Mouse (Mus musculus) limb, embryonic 15.5 days (tissue): ENCODE measurements around the gene Gm17428. TPM values are rescaled to one million over a fixed set of nuclear protein-coding genes. Genes with fewer than 3 reads are reported as not detected.
"Not testable (repeated sequence)": the region's sequence is repeated elsewhere in the genome, so short reads cannot be mapped to it uniquely, and the experiment has no call there.

Experiments used
- ATAC-seq: fragments of 200-750 bp; cut with Nextera tagmentation; 2 replicates; pipeline ENCODE4 v1.8.0; 2017; ENCODE audit warnings: low read depth, moderate TSS enrichment; ENCODE audit not compliant: insufficient number of reproducible peaks, low FRiP score, low TSS enrichment
- H3K27ac ChIP-seq: fragments of 300-500 bp; sonication (generic); 2 replicates; pipeline ENCODE4 v1.5.1; 2015; ENCODE audit warnings: moderate library complexity, mild to moderate bottlenecking, inconsistent platforms
- H3K27me3 ChIP-seq: fragments of 300-500 bp; sonication (generic); 2 replicates; pipeline ENCODE4 v1.6.1; 2015; ENCODE audit warnings: inconsistent platforms
- H3K36me3 ChIP-seq: fragments of 300-500 bp; sonication (generic); 2 replicates; pipeline ENCODE4 v1.6.1; 2015; ENCODE audit warnings: inconsistent platforms
- H3K4me1 ChIP-seq: fragments of 300-500 bp; sonication (generic); 2 replicates; pipeline ENCODE4 v1.6.1; 2015; ENCODE audit warnings: inconsistent platforms
- H3K4me2 ChIP-seq: fragments of 300-500 bp; sonication (generic); 2 replicates; pipeline ENCODE4 v1.6.1; 2015; ENCODE audit warnings: mild to moderate bottlenecking, inconsistent platforms
- H3K4me3 ChIP-seq: fragments of 300-500 bp; sonication (generic); 2 replicates; pipeline ENCODE4 v1.5.1; 2015; ENCODE audit warnings: mild to moderate bottlenecking, inconsistent platforms
- H3K9ac ChIP-seq: fragments of 300-500 bp; sonication (generic); 2 replicates; pipeline ENCODE4 v1.6.1; 2015; ENCODE audit warnings: inconsistent platforms
- H3K9me3 ChIP-seq: fragments of 300-500 bp; sonication (generic); 2 replicates; pipeline ENCODE4 v1.6.1; 2016; ENCODE audit warnings: inconsistent platforms
- WGBS: fragments of 180-500 bp; shearing (Covaris S2); methylation state at CpG from one replicate; pipeline ENCODE4 v1.1.7; 2015; 5-methylcytosine and 5-hydroxymethylcytosine counted together
- polyA plus RNA-seq: library from polyadenylated mRNA; unstranded; fragments of >200 nt; fragmentation: Nextera tagmentation; extraction: Ambion mirVana; gene quantifications from 2 replicates; pipeline ENCODE4 v1.2.1, GENCODE M21; 2015

Gm17428 gene
- polyA plus RNA-seq, 1 experiment from 2014 or later: not detected

GRCm38 (mm10) chr14:54955481-54955880 is 21.3 kb upstream of the Gm17428 start:
- H3K9me3 ChIP-seq: no peaks in the 10 kb centered on the region
- no peak for ATAC-seq
- WGBS: 86% methylated on average over 3 of the region's 3 CpGs
- no peak overlapping the region for H3K27ac ChIP-seq
- H3K9ac ChIP-seq: no peak overlapping the region
- H3K4me3 ChIP-seq: no peak overlapping the region
- no peaks in the 10 kb centered on the region for H3K27me3 ChIP-seq
- H3K36me3 ChIP-seq: no peaks in the 10 kb centered on the region
- no peaks in the 10 kb centered on the region for H3K4me1 ChIP-seq
- H3K4me2 ChIP-seq: no peak overlapping the region

- 84% methylated on average over 9 of the region's 9 CpGs for WGBS
- no peak for ATAC-seq
- H3K27ac ChIP-seq: no peak overlapping the region
Measured at GRCm38 (mm10) chr14:54956533-54956932, 20.2 kb upstream of the Gm17428 start.

GRCm38 (mm10) chr14:54958503-54958902 is 18.2 kb upstream of the Gm17428 start:
- H3K27me3 ChIP-seq: no peaks in the 10 kb centered on the region
- H3K27ac ChIP-seq: no peak overlapping the region
- no peak overlapping the region for H3K4me3 ChIP-seq
- no peak for ATAC-seq
- 81% methylated on average over 4 of the region's 4 CpGs for WGBS
- no peaks in the 10 kb centered on the region for H3K4me1 ChIP-seq
- no peaks in the 10 kb centered on the region for H3K9me3 ChIP-seq
- H3K9ac ChIP-seq: no peak overlapping the region
- H3K4me2 ChIP-seq: no peak overlapping the region
- no peaks in the 10 kb centered on the region for H3K36me3 ChIP-seq

More at GRCm38 (mm10) chr14:54956533-54956932, 20.2 kb upstream of the Gm17428 start:
- H3K9ac ChIP-seq: no peak overlapping the region
- no peaks in the 10 kb centered on the region for H3K36me3 ChIP-seq
- no peak overlapping the region for H3K4me2 ChIP-seq
- no peaks in the 10 kb centered on the region for H3K4me1 ChIP-seq
- no peak overlapping the region for H3K4me3 ChIP-seq
- H3K27me3 ChIP-seq: no peaks in the 10 kb centered on the region
- H3K9me3 ChIP-seq: no peaks in the 10 kb centered on the region

GRCm38 (mm10) chr14:54959197-54959596 is 17.5 kb upstream of the Gm17428 start:
- H3K9ac ChIP-seq: no peak overlapping the region
- H3K27me3 ChIP-seq: no peaks in the 10 kb centered on the region
- no peaks in the 10 kb centered on the region for H3K36me3 ChIP-seq
- no peak for ATAC-seq
- H3K4me2 ChIP-seq: no peak overlapping the region
- H3K4me1 ChIP-seq: no peaks in the 10 kb centered on the region
- H3K4me3 ChIP-seq: no peak overlapping the region
- no peaks in the 10 kb centered on the region for H3K9me3 ChIP-seq
- H3K27ac ChIP-seq: no peak overlapping the region
- 87% methylated on average over 3 of the region's 3 CpGs for WGBS

DNA sequence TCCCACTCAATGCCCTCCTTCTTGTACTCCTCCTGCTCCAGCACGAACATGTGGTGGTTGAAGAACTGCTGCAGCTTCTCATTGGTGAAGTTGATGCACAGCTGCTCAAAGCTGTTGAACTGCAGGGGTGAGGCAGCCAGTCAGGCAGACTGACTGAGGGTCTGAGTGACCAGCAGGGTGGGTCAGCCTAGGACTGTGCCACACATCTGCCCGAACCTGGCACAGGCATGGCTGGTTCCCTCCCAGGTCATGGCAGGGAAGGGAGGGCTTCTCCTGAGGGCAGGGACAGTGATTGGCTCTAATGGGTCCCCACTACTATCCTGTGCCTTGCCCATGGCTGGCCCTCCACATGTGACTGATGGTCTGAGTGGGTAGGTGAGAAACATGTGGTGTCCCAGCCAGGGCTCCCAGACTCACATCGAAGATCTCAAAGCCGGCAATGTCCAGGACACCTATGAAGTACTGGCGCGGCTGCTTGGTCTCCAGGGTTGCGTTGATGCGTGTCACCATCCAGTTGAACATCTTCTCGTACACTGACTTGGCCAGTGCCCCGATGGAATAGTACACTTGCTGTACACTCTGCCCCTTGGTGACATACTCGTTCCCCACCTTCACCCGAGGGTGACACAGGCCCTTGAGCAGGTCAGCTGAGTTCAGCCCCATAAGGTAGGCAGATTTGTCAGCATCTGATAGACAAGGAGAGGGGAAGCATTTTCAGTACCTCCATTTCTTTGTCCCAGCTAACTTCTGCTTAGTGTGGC is 16.7 kb upstream of the Gm17428 start:
- H3K9me3 ChIP-seq, H3K4me3 ChIP-seq, ATAC-seq, H3K27me3 ChIP-seq, H3K4me1 ChIP-seq, H3K4me2 ChIP-seq, H3K9ac ChIP-seq, H3K27ac ChIP-seq, H3K36me3 ChIP-seq: not testable (repeated sequence)
- 88% methylated on average over 12 of the region's 12 CpGs for WGBS

DNA sequence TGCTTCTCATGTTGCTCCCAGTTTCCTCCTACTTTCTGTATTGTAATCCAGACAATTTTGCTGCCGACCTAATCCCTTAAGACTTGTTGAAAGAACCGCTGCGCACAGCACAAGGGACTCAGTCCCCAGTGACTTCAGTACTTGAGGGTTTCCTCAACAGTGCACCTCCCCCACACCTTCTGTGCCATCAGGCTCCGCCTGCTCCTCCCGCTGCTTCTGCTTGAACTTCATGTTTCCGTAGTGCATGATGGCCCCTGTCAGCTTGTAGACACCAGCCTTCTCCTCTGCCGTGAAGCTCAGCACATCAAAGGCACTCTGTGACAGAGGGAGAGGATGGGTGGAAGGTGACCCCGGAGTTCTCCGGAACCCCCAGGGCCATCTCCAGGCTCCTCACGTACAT is 16.0 kb upstream of the Gm17428 start:
- no peak for ATAC-seq
- WGBS: 71% methylated on average over 10 of the region's 10 CpGs
- Histone ChIP-seq H3K9ac (no peak overlapping the region), H3K36me3 (no peaks in the 10 kb centered on the region), H3K27ac (no peak overlapping the region), H3K27me3 (no peaks in the 10 kb centered on the region), H3K4me1 (no peaks in the 10 kb centered on the region), H3K4me3 (no peak overlapping the region), H3K9me3 (no peaks in the 10 kb centered on the region), H3K4me2 (no peak overlapping the region)

GRCm38 (mm10) chr14:54961487-54961886 is 15.2 kb upstream of the Gm17428 start:
- ATAC-seq: no peak
- H3K4me3 ChIP-seq: no peak overlapping the region
- no peak overlapping the region for H3K4me2 ChIP-seq
- H3K4me1 ChIP-seq: no peaks in the 10 kb centered on the region
- no peaks in the 10 kb centered on the region for H3K9me3 ChIP-seq
- H3K27ac ChIP-seq: no peak overlapping the region
- H3K36me3 ChIP-seq: no peaks in the 10 kb centered on the region
- 79% methylated on average over 5 of the region's 5 CpGs for WGBS
- H3K9ac ChIP-seq: no peak overlapping the region
- H3K27me3 ChIP-seq: no peaks in the 10 kb centered on the region

- no peak overlapping the region for H3K4me3 ChIP-seq
- H3K4me1 ChIP-seq: no peaks in the 10 kb centered on the region
- H3K36me3 ChIP-seq: no peaks in the 10 kb centered on the region
- WGBS: 86% methylated on average over 7 of the region's 7 CpGs
- H3K4me2 ChIP-seq: no peak overlapping the region
- no peaks in the 10 kb centered on the region for H3K27me3 ChIP-seq
- H3K9me3 ChIP-seq: no peaks in the 10 kb centered on the region
- H3K9ac ChIP-seq: no peak overlapping the region
- ATAC-seq: no peak
- H3K27ac ChIP-seq: no peak overlapping the region
Measured at GRCm38 (mm10) chr14:54962714-54963113, 14.0 kb upstream of the Gm17428 start.

- no peaks in the 10 kb centered on the region for H3K27me3 ChIP-seq
- no peak overlapping the region for H3K4me2 ChIP-seq
- no peaks in the 10 kb centered on the region for H3K36me3 ChIP-seq
- no peaks in the 10 kb centered on the region for H3K4me1 ChIP-seq
- H3K27ac ChIP-seq: no peak overlapping the region
- 92% methylated on average over 11 of the region's 11 CpGs for WGBS
- no peak for ATAC-seq
- no peaks in the 10 kb centered on the region for H3K9me3 ChIP-seq
- no peak overlapping the region for H3K9ac ChIP-seq
- no peak overlapping the region for H3K4me3 ChIP-seq
Measured at GRCm38 (mm10) chr14:54963727-54964126, 13.0 kb upstream of the Gm17428 start.

DNA sequence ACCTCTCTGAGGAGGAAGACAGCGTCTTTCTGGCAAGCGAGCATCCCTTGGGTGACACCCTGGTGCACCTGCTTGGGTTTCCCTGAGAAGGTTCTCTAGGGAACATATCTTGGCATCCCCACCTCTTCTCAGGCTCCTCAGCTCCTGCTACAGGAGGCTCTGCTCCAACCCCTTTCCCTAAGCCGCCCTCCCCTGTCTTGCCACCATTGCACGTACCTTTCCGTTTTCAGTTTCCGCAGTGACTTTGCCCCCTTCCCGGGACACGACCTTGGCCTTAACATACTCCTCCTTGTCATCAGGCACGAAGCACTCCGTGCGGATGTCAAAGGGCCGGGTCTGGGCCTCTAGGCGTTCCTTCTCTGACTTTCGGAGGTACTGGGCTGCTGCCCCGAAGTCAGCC is 11.7 kb upstream of the Gm17428 start:
- Histone ChIP-seq H3K4me1 (no peaks in the 10 kb centered on the region), H3K4me2 (no peak overlapping the region), H3K9ac (no peak overlapping the region), H3K27me3 (no peaks in the 10 kb centered on the region), H3K4me3 (no peak overlapping the region), H3K36me3 (no peaks in the 10 kb centered on the region), H3K27ac (no peak overlapping the region), H3K9me3 (no peaks in the 10 kb centered on the region)
- no peak for ATAC-seq
- WGBS: 79% methylated on average over 15 of the region's 15 CpGs

- WGBS: 39% methylated on average over 6 of the region's 6 CpGs
- Histone ChIP-seq H3K4me1 (no peaks in the 10 kb centered on the region), H3K9ac (no peak overlapping the region), H3K4me3 (no peak overlapping the region), H3K27me3 (no peaks in the 10 kb centered on the region), H3K27ac (no peak overlapping the region), H3K9me3 (no peaks in the 10 kb centered on the region), H3K4me2 (no peak overlapping the region), H3K36me3 (no peaks in the 10 kb centered on the region)
- no peak for ATAC-seq
Measured at GRCm38 (mm10) chr14:54965631-54966030, 11.1 kb upstream of the Gm17428 start.

- Histone ChIP-seq H3K4me3 (no peak within 1 kb of the TSS), H3K4me1 (no peaks in the 10 kb centered on the region), H3K36me3 (no peaks in the 10 kb centered on the region), H3K4me2 (no peak within 1 kb of the TSS), H3K9me3 (no peaks in the 10 kb centered on the region), H3K9ac (no peak within 1 kb of the TSS), H3K27ac (no peak within 1 kb of the TSS), H3K27me3 (no peaks in the 10 kb centered on the region)
- no peak for ATAC-seq
- WGBS: 63% methylated on average over 7 of the region's 7 CpGs
Measured at GRCm38 (mm10) chr14:54966320-54966977, 10.3 kb upstream of the Gm17428 start, which contains the start of gene Myh6. Gene Myh6 (minus strand): TSS chr14:54966927.
